Mouse (Mus musculus) limb, embryonic 10.5 days (tissue): ENCODE results near the gene Rps6ka5. TPM values are rescaled to one million over a fixed set of nuclear protein-coding genes. Genes with fewer than 3 reads are reported as not detected.

ENCODE experiments used
- DNase-seq: peaks from one replicate; pipeline ENCODE4 v3.0.0-alpha.2; 2017; ENCODE audit warnings: low spot score
- H3K27ac ChIP-seq: fragments of 300-500 bp; sonication (generic); 2 replicates; pipeline ENCODE4 v1.5.1; 2016; ENCODE audit warnings: mild to moderate bottlenecking
- H3K27me3 ChIP-seq: fragments of 300-500 bp; sonication (generic); 2 replicates; pipeline ENCODE4 v1.6.1; 2016; ENCODE audit warnings: low read depth, mild to moderate bottlenecking; ENCODE audit not compliant: poor library complexity, severe bottlenecking
- H3K36me3 ChIP-seq: fragments of 300-500 bp; sonication (generic); 2 replicates; pipeline ENCODE4 v1.6.1; 2016; ENCODE audit warnings: mild to moderate bottlenecking, moderate library complexity
- H3K4me1 ChIP-seq: fragments of 300-500 bp; sonication (generic); 2 replicates; pipeline ENCODE4 v1.6.1; 2016
- H3K4me3 ChIP-seq: fragments of 300-500 bp; sonication (generic); 2 replicates; pipeline ENCODE4 v1.5.1; 2016; ENCODE audit warnings: mild to moderate bottlenecking, moderate library complexity
- H3K9me3 ChIP-seq: fragments of 300-500 bp; sonication (generic); replicated peaks from 2 replicates; pipeline ENCODE4 v1.6.1; 2016; ENCODE audit warnings: mild to moderate bottlenecking
- WGBS: fragments of 180-500 bp; shearing (Covaris S2); methylation state at CpG from one replicate; pipeline ENCODE4 v1.1.7; 2016; 5-methylcytosine and 5-hydroxymethylcytosine counted together
- polyA plus RNA-seq: library from polyadenylated mRNA; unstranded; fragments of >200 nt; fragmentation: Nextera tagmentation; extraction: Ambion mirVana; gene quantifications from 2 replicates; pipeline ENCODE4 v1.2.1, GENCODE M21; 2016

The Rps6ka5 gene
- polyA plus RNA-seq, result 2.8 and 4.3 TPM in 2 replicates

DNA sequence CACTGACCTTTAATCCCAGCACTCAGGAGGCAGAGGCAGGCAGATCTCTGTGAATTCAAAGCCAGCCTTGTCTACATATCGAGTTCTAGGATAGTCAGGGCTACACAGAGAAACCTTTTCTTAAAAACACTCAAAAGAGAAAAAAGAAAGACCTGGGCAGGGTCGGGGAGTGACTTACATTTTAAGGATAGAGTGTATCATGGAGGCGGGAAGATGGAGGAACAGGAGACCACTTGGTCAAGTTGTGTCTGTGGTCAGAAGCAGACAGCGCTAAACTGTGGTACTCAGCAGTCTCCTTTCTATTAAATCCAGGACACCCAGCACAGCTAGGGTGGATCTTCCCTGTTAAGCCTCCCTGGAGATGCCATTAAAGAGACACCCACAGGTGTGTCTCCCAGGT is at the start of gene Rps6ka5:
Rps6ka5 (minus strand) TSS at position 333 of the 400 bp plus-strand sequence.
- DNase-seq, result no peak
- peak within 1 kb of the TSS; percentile 94; the same call in 1 of the 2 replicates for H3K27ac ChIP-seq
- H3K4me3 ChIP-seq, result peak within 1 kb of the TSS; percentile 79
- no peaks in the 10 kb centered on the region for H3K27me3 ChIP-seq
- 97% methylated on average over 4 of the region's 4 CpGs for WGBS
- no peaks in the 10 kb centered on the region for H3K36me3 ChIP-seq
- H3K4me1 ChIP-seq, result peaks cover 20% of the 10 kb centered on the region
- H3K9me3 ChIP-seq, result no peaks in the 10 kb centered on the region

- 87% methylated on average over 8 of the region's 8 CpGs for WGBS
Observed at GRCm38 (mm10) chr12:100775911-100776581, 49.3 kb upstream of the Rps6ka5 start.

DNA sequence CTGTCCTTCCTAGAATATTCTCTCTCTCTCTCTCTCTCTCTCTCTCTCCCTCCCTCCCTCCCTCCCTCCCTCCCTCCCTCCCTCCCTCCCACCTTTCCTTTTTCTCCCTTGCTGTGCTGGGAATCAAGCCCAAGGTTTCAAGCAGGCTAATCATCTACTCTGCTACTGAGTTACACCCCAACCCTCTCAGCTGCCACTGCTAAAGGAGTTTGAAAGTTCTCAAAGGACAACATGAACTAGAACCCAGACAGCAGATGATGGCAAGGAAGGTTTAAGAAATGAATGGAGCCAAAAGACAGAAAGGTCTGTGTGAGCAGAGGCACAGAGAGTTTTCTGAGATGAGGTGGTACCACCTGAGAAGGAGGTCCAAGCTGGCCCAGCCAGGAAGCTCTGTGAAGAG is 48.5 kb upstream of the Rps6ka5 start:
- no peaks in the 10 kb centered on the region for H3K27me3 ChIP-seq
- H3K9me3 ChIP-seq, result no peaks in the 10 kb centered on the region
- no peak overlapping the region for H3K4me3 ChIP-seq
- H3K36me3 ChIP-seq, result no peaks in the 10 kb centered on the region
- no peak for DNase-seq
- H3K27ac ChIP-seq, result no peak overlapping the region
- H3K4me1 ChIP-seq, result peaks cover 4% of the 10 kb centered on the region; the same call in 1 of the 2 replicates

More at GRCm38 (mm10) chr12:100775911-100776581, 49.3 kb upstream of the Rps6ka5 start:
- Histone ChIP-seq H3K36me3 (no peaks in the 10 kb centered on the region), H3K4me1 (peaks cover 4% of the 10 kb centered on the region; the same call in 1 of the 2 replicates), H3K27me3 (no peaks in the 10 kb centered on the region), H3K27ac (no peak overlapping the region), H3K9me3 (no peaks in the 10 kb centered on the region), H3K4me3 (no peak overlapping the region)
- DNase-seq, result no peak

DNA sequence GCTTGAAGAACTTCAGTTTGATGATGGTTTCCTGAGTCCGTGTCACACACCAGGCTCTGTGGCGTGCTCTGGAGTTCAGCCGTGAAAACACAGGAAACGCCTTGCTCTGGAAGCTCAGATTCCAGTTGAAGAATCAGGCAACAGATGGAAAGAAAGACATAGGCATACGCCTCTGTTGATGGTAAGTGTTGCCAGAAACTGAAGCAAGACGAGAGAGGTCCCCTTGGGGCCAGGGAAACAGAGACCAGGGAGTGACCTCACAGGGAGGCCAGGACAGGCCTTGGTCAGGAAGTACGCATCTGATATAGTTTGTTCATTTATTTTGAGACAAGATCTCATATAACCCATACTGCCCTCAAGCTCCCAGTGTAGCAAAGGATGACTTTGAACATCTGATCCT is 48.0 kb upstream of the Rps6ka5 start:
- Histone ChIP-seq H3K36me3 (no peaks in the 10 kb centered on the region), H3K27me3 (no peaks in the 10 kb centered on the region), H3K9me3 (no peaks in the 10 kb centered on the region), H3K27ac (no peak overlapping the region), H3K4me3 (no peak overlapping the region), H3K4me1 (peaks cover 4% of the 10 kb centered on the region; the same call in 1 of the 2 replicates)
- no peak for DNase-seq
- WGBS, result 85% methylated on average over 7 of the region's 7 CpGs

DNA sequence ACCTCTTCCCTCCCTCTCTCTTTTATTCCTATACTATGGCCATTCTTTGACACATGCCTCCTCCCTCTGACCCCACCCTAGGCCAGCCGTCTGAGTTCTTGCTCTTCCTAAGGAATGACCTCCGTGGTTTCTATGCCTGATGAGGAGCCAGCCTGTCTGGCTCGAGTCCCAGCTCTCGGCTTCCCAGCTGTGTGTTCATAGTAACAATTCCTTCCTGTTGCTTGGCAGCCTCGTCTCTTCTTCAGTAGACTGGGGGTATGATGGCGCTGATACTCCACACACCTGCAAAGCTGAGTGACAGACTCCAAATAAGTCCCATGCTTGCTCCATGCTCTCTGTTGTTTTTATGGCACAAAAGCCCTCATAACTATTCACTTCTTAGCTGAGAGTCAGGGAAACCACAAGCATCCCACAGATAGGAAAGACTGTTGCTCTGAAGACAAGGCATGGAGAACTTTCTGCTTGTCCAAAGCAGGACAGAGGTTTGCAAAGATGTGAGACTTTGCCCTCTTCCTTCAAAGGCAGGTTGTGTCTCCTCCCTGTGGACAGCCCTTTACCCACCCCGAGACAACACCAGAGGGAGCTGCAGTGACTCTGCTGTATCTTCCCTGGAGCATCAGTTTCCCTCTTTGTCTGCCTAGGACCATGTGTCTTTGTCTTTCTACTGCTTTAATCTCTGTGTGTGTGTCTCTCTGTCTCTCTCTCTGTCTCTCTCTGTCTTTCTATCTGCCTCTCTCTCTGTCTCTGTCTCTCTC is 45.6 kb upstream of the Rps6ka5 start:
- no peak for DNase-seq
- no peaks in the 10 kb centered on the region for H3K4me1 ChIP-seq
- no peaks in the 10 kb centered on the region for H3K9me3 ChIP-seq
- H3K27ac ChIP-seq, result no peak overlapping the region
- H3K36me3 ChIP-seq, result no peaks in the 10 kb centered on the region
- H3K27me3 ChIP-seq, result no peaks in the 10 kb centered on the region
- 69% methylated on average over 7 of the region's 7 CpGs for WGBS
- H3K4me3 ChIP-seq, result no peak overlapping the region

- Histone ChIP-seq H3K4me3 (no peak overlapping the region), H3K27me3 (no peaks in the 10 kb centered on the region), H3K27ac (no peak overlapping the region), H3K4me1 (no peaks in the 10 kb centered on the region), H3K9me3 (no peaks in the 10 kb centered on the region), H3K36me3 (no peaks in the 10 kb centered on the region)
- WGBS, result 80% methylated on average over 3 of the region's 3 CpGs
- no peak for DNase-seq
Observed at GRCm38 (mm10) chr12:100770765-100771164, 44.0 kb upstream of the Rps6ka5 start.

DNA sequence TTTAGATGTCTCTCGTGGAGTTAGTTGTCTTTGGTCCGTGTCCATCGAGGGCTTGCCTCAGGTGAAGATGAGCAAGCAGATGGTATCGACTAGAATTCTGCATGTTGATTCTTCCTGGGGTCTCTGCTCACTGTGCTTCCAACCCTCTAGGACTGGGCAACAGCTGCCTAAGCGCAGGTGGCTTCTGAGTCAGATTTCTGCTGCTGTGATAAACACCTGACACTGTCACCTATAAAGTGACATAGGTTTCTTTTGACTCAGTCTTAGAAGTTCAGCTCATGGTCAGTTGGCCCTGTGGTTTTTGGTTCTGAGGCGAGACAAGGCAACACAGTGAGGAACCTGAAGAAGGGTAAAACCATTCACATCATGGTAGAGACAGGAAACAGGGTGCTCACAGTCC is 43.1 kb upstream of the Rps6ka5 start:
- 88% methylated on average over 6 of the region's 6 CpGs for WGBS
- H3K4me3 ChIP-seq, result no peak overlapping the region
- H3K27me3 ChIP-seq, result no peaks in the 10 kb centered on the region
- no peaks in the 10 kb centered on the region for H3K9me3 ChIP-seq
- H3K4me1 ChIP-seq, result no peaks in the 10 kb centered on the region
- no peak for DNase-seq
- no peak overlapping the region for H3K27ac ChIP-seq
- no peaks in the 10 kb centered on the region for H3K36me3 ChIP-seq

DNA sequence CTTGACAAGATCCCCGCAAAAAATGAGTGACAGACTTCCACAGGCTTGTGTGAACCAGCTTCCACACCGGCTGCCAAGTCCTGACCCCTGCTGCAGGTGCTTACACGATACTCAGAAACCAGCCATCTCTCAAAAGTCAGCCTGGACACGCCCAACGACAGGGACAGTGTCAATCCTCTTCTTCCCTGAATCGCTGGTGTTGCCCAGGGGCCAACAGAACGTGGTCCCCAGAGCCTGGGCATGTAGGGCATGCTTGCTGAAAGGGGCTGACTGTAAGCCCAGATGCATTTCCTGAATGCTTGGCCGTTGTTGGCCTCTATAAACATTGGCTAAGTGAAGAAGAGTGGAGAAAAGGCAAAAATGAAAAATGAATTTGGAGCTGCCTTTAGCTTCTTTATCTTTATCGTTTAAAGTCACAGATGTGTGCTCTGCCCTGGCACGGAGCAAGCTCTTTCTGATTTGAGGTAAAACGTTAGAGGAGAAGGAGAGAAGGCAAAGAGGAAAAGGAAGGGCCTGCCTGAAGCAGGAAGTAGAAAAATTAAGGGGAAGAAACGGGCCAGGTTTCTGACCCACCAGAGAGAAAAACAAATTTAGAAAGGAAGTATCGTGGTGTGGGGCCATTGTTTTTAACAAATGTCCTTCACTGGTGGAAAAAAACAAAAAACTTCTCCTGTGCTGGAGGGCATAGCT is 37.7 kb upstream of the Rps6ka5 start:
- WGBS, result 69% methylated on average over 13 of the region's 13 CpGs
- no peaks in the 10 kb centered on the region for H3K4me1 ChIP-seq
- DNase-seq, result no peak
- no peaks in the 10 kb centered on the region for H3K36me3 ChIP-seq
- H3K9me3 ChIP-seq, result no peaks in the 10 kb centered on the region
- no peak overlapping the region for H3K4me3 ChIP-seq
- no peak overlapping the region for H3K27ac ChIP-seq
- H3K27me3 ChIP-seq, result no peaks in the 10 kb centered on the region

DNA sequence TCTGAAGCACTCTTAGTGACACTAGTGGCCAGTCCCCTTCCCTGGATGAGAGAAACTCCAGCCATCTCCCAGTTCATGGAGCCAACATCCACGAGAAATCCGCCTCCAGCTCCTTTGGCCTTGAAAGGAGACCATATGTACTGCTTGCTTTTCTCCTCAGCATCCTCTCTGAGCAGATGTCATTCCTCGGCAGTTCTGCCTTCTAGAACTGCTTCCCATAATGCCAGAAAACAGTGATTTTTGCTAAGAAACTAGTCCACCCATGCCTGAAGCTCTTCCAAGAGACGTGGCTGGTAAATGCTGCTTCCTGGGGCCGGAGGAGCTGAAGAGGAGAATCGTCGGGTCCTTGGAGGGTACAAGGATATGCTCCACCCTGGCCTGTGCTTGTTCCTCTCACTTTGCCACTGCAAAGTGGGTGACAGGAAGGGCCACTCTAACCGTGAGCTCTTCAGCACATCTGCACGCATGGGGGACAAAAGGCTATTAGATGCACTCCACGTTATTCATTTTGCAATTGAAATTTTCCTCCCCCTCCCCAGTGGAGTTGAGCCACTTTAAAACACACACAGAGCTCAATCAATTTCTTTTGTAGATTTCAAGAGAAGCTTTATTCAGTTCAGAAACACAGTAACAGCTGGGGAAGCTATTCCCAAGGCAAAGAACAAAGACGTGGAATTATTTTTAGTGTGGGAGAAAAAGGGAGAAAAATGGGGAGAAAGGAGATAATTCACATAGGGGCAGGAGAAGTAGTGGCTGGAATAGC is 36.1 kb upstream of the Rps6ka5 start:
- no peaks in the 10 kb centered on the region for H3K36me3 ChIP-seq
- no peak for DNase-seq
- no peaks in the 10 kb centered on the region for H3K27me3 ChIP-seq
- no peak overlapping the region for H3K4me3 ChIP-seq
- no peaks in the 10 kb centered on the region for H3K9me3 ChIP-seq
- no peak overlapping the region for H3K27ac ChIP-seq
- H3K4me1 ChIP-seq, result no peaks in the 10 kb centered on the region
- WGBS, result 84% methylated on average over 11 of the region's 11 CpGs

- Histone ChIP-seq H3K9me3 (no peaks in the 10 kb centered on the region), H3K4me3 (no peak overlapping the region), H3K27me3 (no peaks in the 10 kb centered on the region), H3K36me3 (no peaks in the 10 kb centered on the region), H3K4me1 (no peaks in the 10 kb centered on the region), H3K27ac (no peak overlapping the region)
- 55% methylated on average over 4 of the region's 4 CpGs for WGBS
- no peak for DNase-seq
Observed at GRCm38 (mm10) chr12:100757427-100757826, 30.6 kb upstream of the Rps6ka5 start.

- WGBS, result 62% methylated on average over 1 of the region's 1 CpGs
- H3K27ac ChIP-seq, result no peak overlapping the region
- H3K36me3 ChIP-seq, result no peaks in the 10 kb centered on the region
- no peak for DNase-seq
- H3K27me3 ChIP-seq, result no peaks in the 10 kb centered on the region
- H3K4me3 ChIP-seq, result no peak overlapping the region
- no peaks in the 10 kb centered on the region for H3K9me3 ChIP-seq
- no peaks in the 10 kb centered on the region for H3K4me1 ChIP-seq
Observed at GRCm38 (mm10) chr12:100753716-100754115, 26.9 kb upstream of the Rps6ka5 start.

DNA sequence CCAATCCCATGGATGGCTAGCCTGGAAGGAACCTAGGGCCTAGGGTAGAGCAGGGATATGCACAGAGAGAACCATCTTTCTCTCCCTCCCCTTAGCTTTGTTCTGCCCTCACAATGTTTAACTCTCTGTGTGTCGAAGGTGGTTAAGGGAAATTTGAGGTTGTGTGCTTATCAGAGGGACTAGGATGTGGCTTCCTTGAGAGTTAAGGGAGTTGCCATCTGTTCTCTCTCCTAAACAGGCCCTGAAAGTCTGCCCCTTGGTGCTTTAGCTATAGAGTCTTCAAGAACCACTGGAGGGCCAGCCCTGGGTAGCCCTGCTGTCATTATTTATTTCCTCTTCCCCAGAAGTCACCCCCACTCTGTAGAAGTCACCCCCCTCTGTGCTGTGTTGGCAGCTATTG is 26.2 kb upstream of the Rps6ka5 start:
- Histone ChIP-seq H3K27me3 (no peaks in the 10 kb centered on the region), H3K36me3 (no peaks in the 10 kb centered on the region), H3K4me3 (no peak overlapping the region), H3K9me3 (no peaks in the 10 kb centered on the region), H3K4me1 (no peaks in the 10 kb centered on the region), H3K27ac (no peak overlapping the region)
- WGBS, result 57% methylated on average over 1 of the region's 1 CpGs
- no peak for DNase-seq
